Mouse (Mus musculus) thymus, postnatal 0 days (tissue): ENCODE results near the gene Eef2k. TPM values are rescaled to one million over a fixed set of nuclear protein-coding genes. Genes with fewer than 3 reads are reported as not detected.
A peak's percentile ranks its signal among the peaks of the same experiment; 100 is the strongest.
"Not testable (repeated sequence)": the region's sequence is repeated elsewhere in the genome, so short reads cannot be mapped to it uniquely, and the experiment has no call there.

Experiments
- DNase-seq: peaks from one replicate; pipeline ENCODE4 v3.0.0-alpha.2; 2015; ENCODE audit warnings: low spot score
- polyA plus RNA-seq: library from polyadenylated mRNA; unstranded; fragments of >200 nt; fragmentation: Nextera tagmentation; extraction: Ambion mirVana; gene quantifications from 2 replicates; pipeline ENCODE4 v1.2.1, GENCODE M21; 2015

Eef2k gene
- polyA plus RNA-seq, 1 experiment from 2014 or later = 28.2 TPM

- DNase-seq = no peak
Measured at GRCm38 (mm10) chr7:120933680-120934195, 91.1 kb downstream of the Eef2k start.

GRCm38 (mm10) chr7:120934716-120935115 is 92.1 kb downstream of the Eef2k start:
- peak; percentile 64 for DNase-seq

GRCm38 (mm10) chr7:120936522-120936921 is 93.9 kb downstream of the Eef2k start:
- no peak for DNase-seq

GRCm38 (mm10) chr7:120938206-120938605 is 95.6 kb downstream of the Eef2k start:
- no peak for DNase-seq

- DNase-seq = no peak
Measured at GRCm38 (mm10) chr7:120940343-120940742, 97.7 kb downstream of the Eef2k start.

- DNase-seq = no peak
Measured at GRCm38 (mm10) chr7:120941214-120941613, 98.6 kb downstream of the Eef2k start.

GRCm38 (mm10) chr7:120942506-120942905 is 99.9 kb downstream of the Eef2k start:
- no peak for DNase-seq

GRCm38 (mm10) chr7:120943936-120944509 is 101.4 kb downstream of the Eef2k start:
- no peak for DNase-seq

GRCm38 (mm10) chr7:120953591-120953990 is 111.0 kb downstream of the Eef2k start:
- not testable (repeated sequence) for DNase-seq

Other genes with a start within 250 kb of the Eef2k start
- gene Uqcrc2, start 207.7 kb upstream of the Eef2k start, polyA plus RNA-seq = 213 and 220 TPM in 2 replicates
- 0.22 and 0.43 TPM in 2 replicates for gene Pdzd9, start 172.5 kb upstream of the Eef2k start, polyA plus RNA-seq
- 12.5 and 14.9 TPM in 2 replicates for gene Mosmo, start 165.2 kb upstream of the Eef2k start, polyA plus RNA-seq
- gene Vwa3a, start 103.5 kb upstream of the Eef2k start, polyA plus RNA-seq = 0.27 and 0.31 TPM in 2 replicates
- gene Gm5737, start 30.5 kb upstream of the Eef2k start, polyA plus RNA-seq = not detected in 2 replicates
- gene Polr3e, start 74.9 kb downstream of the Eef2k start, polyA plus RNA-seq = 26.4 and 27.1 TPM in 2 replicates
- 2.9 and 3.2 TPM in 2 replicates for gene Cdr2, start 139.5 kb downstream of the Eef2k start, polyA plus RNA-seq
- 0.12 and 0.49 TPM in 2 replicates for gene Mfsd13b, start 139.7 kb downstream of the Eef2k start, polyA plus RNA-seq
- 86.3 and 93.3 TPM in 2 replicates for gene Mettl9, start 191.6 kb downstream of the Eef2k start, polyA plus RNA-seq
- gene Igsf6, start 231.7 kb downstream of the Eef2k start, polyA plus RNA-seq = 2.5 and 2.9 TPM in 2 replicates
- gene Otoa, start 238.8 kb downstream of the Eef2k start, polyA plus RNA-seq = 0.18 and 0.48 TPM in 2 replicates